Mouse (Mus musculus) midbrain, embryonic 16.5 days (tissue): ENCODE data around the gene Abcc5. TPM values are rescaled to one million over a fixed set of nuclear protein-coding genes. Genes with fewer than 3 reads are reported as not detected.

ENCODE experiments used
- ATAC-seq: fragments of 200-750 bp; cut with Nextera tagmentation; 2 replicates; pipeline ENCODE4 v1.8.0; 2017; ENCODE audit warnings: moderate TSS enrichment
- H3K27ac ChIP-seq: fragments of 300-500 bp; sonication (generic); 2 replicates; pipeline ENCODE4 v1.5.1; 2014; ENCODE audit warnings: mild to moderate bottlenecking, low read length, mixed read lengths
- H3K27me3 ChIP-seq: fragments of 300-500 bp; sonication (generic); 2 replicates; pipeline ENCODE4 v1.6.1; 2014; ENCODE audit warnings: low read depth, low read length, mixed read lengths; ENCODE audit not compliant: control insufficient read depth, insufficient read depth
- H3K36me3 ChIP-seq: fragments of 300-500 bp; sonication (generic); 2 replicates; pipeline ENCODE4 v1.6.1; 2014; ENCODE audit warnings: mild to moderate bottlenecking, low read length, moderate library complexity, mixed read lengths; ENCODE audit not compliant: control insufficient read depth, insufficient read depth
- H3K4me1 ChIP-seq: fragments of 300-500 bp; sonication (generic); 2 replicates; pipeline ENCODE4 v1.6.1; 2014; ENCODE audit warnings: mild to moderate bottlenecking, low read length, mixed read lengths; ENCODE audit not compliant: control insufficient read depth, insufficient read depth
- H3K4me2 ChIP-seq: fragments of 300-500 bp; sonication (generic); 2 replicates; pipeline ENCODE4 v1.6.1; 2014; ENCODE audit warnings: mild to moderate bottlenecking, low read length, mixed read lengths
- H3K4me3 ChIP-seq: fragments of 300-500 bp; sonication (generic); 2 replicates; pipeline ENCODE4 v1.5.1; 2014; ENCODE audit warnings: low read depth, mild to moderate bottlenecking, low read length, moderate library complexity, mixed read lengths
- H3K9ac ChIP-seq: fragments of 300-500 bp; sonication (generic); 2 replicates; pipeline ENCODE4 v1.6.1; 2014; ENCODE audit warnings: low read depth, low read length, mixed read lengths
- H3K9me3 ChIP-seq: fragments of 300-500 bp; sonication (generic); replicated peaks from 2 replicates; pipeline ENCODE4 v1.6.1; 2014; ENCODE audit warnings: mild to moderate bottlenecking, low read length, mixed read lengths; ENCODE audit not compliant: control insufficient read depth, poor library complexity, severe bottlenecking
- WGBS: fragments of 180-500 bp; shearing (Covaris S2); extraction: QIAGEN DNeasy Blood & Tissue Kit; methylation state at CpG from one replicate; pipeline ENCODE4 v1.1.7; 2014; 5-methylcytosine and 5-hydroxymethylcytosine counted together
- polyA plus RNA-seq: library from polyadenylated mRNA; unstranded; fragments of >200 nt; fragmentation: Nextera tagmentation; extraction: Ambion mirVana; gene quantifications from 2 replicates; pipeline ENCODE4 v1.2.1, GENCODE M21; 2015

The Abcc5 gene
- polyA plus RNA-seq, 1 experiment from 2014 or later = 168 TPM

DNA sequence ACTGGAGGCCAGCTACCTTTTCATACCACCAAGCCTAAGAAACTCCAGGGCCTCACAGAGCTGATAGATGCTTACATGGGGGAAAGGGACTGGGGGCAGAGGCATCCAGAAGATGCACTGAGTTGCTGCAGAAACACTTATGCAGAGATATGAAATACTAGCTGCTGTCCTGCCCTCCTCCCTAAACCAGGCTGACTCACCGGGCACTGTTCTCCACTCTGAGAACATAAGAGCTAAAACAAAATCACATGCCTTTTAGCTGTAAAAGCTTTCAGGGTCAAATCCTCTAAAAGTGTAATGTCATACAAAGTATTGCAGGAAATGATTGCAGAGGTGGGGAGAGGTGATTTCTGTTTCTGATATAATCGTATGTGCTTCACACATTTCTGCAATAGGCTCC lies 11.0 kb downstream of the Abcc5 start:
- H3K9me3 ChIP-seq = no peaks in the 10 kb centered on the region
- no peak overlapping the region for H3K9ac ChIP-seq
- no peak overlapping the region for H3K27ac ChIP-seq
- no peak for ATAC-seq
- no peaks in the 10 kb centered on the region for H3K4me1 ChIP-seq
- peaks cover 5% of the 10 kb centered on the region; the same call in 1 of the 2 replicates for H3K36me3 ChIP-seq
- WGBS = 89% methylated on average over 2 of the region's 2 CpGs
- H3K4me3 ChIP-seq = no peak overlapping the region
- no peaks in the 10 kb centered on the region for H3K27me3 ChIP-seq
- no peak overlapping the region for H3K4me2 ChIP-seq

DNA sequence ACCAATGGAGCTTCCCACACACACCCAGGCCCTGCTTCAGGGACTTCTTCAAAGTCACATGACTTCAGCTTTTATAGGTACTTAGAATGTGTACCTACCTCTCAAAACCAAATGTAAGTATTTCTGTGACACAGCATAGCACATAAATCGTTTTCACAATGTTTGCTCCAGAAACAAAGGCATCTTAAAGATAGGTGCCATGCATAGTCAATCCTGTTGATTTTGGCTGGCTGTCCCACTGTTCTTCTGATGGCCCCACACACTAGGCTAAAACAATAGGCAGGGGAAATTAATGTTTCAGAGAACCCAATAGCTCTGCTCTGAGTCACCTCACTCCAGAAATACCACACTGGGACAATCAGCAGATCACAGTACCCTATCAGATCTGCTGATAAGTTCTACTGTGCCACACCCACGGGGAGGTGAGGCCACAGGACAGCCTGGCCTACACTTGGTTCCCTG lies 12.3 kb downstream of the Abcc5 start:
- ATAC-seq = no peak
- Histone ChIP-seq H3K27me3 (no peaks in the 10 kb centered on the region), H3K4me3 (no peak overlapping the region), H3K9me3 (no peaks in the 10 kb centered on the region), H3K4me2 (no peak overlapping the region), H3K9ac (no peak overlapping the region), H3K4me1 (no peaks in the 10 kb centered on the region), H3K27ac (no peak overlapping the region), H3K36me3 (peaks cover 5% of the 10 kb centered on the region; the same call in 1 of the 2 replicates)
- 92% methylated on average over 2 of the region's 2 CpGs for WGBS

DNA sequence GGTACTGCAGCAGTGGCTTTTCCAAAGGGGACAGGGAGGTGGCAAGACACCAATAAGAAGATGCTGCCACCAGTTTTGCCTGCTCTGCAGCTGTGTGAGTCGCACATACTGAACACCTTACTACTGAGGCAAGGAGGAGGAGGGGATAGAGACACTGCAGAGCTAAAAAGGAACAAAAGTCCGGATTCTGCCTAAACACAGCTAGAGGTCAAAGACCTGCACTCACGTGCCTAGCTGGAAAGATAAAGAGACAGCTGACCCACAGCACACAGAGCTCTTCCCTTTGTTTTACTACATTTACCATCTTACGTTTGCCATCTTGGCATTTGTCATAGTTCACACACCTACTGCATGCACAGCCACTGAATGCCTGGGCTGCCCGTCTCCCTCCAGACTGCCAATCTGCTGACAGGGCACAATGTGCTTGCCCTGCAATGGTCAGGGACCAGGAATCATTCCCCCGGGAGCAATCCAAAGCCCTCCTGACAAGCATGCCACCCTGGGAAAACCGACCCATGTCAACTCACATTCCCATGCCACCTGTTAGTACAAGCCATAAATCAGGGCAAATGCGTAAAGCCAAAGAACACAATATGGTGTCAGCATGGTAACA lies 14.1 kb downstream of the Abcc5 start:
- peaks cover 2% of the 10 kb centered on the region; the same call in 1 of the 2 replicates for H3K36me3 ChIP-seq
- H3K4me1 ChIP-seq = no peaks in the 10 kb centered on the region
- ATAC-seq = no peak
- H3K27ac ChIP-seq = no peak overlapping the region
- WGBS = 84% methylated on average over 8 of the region's 8 CpGs
- no peak overlapping the region for H3K4me3 ChIP-seq
- H3K27me3 ChIP-seq = no peaks in the 10 kb centered on the region
- no peaks in the 10 kb centered on the region for H3K9me3 ChIP-seq
- H3K4me2 ChIP-seq = no peak overlapping the region
- no peak overlapping the region for H3K9ac ChIP-seq

DNA sequence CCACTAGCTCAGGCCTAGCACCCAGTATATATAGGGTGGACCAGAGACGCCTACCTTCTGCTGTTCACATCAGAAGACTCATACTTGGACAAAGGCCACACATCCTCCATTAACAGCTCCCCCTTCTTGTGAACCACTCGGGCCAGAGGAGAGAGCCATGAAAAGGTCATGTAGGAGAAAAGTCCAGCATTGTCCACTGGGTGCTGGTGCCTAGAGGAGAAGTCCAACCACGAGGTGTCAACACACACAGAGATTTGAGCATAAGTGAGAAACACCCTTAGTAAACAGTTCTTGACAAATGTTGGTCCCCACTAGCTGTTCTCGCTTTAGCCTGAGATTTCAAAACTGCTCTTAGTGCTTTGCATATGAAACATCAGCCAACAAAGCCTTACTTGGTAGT lies 20.9 kb downstream of the Abcc5 start:
- Histone ChIP-seq H3K9ac (no peak overlapping the region), H3K36me3 (peaks cover 24% of the 10 kb centered on the region), H3K4me1 (no peaks in the 10 kb centered on the region), H3K9me3 (no peaks in the 10 kb centered on the region), H3K4me2 (no peak overlapping the region), H3K4me3 (no peak overlapping the region), H3K27ac (no peak overlapping the region), H3K27me3 (no peaks in the 10 kb centered on the region)
- ATAC-seq = no peak
- 94% methylated on average over 4 of the region's 4 CpGs for WGBS

DNA sequence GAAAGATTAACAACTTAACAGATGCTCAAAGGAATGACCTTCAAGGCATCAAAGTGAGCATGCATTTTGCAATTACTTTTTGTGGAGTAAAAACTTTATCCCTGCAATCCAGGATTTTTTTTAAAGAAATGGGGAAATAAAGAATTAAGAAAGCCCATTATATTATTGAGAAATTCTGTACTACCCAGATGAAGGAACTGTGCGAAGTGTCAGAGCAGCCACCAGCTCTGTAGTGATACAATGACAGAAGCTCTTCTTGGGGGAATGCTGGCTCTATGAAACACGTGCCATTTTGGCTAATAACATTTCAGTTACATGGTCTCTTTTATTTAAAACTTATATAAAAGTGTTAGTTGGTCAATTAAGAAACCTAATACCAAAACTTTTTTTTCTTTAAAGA lies 22.9 kb downstream of the Abcc5 start:
- ATAC-seq = no peak
- WGBS = 93% methylated on average over 2 of the region's 2 CpGs
- Histone ChIP-seq H3K36me3 (peaks cover 37% of the 10 kb centered on the region), H3K4me2 (no peak overlapping the region), H3K4me3 (no peak overlapping the region), H3K9ac (no peak overlapping the region), H3K4me1 (no peaks in the 10 kb centered on the region), H3K27me3 (no peaks in the 10 kb centered on the region), H3K9me3 (no peaks in the 10 kb centered on the region), H3K27ac (no peak overlapping the region)

DNA sequence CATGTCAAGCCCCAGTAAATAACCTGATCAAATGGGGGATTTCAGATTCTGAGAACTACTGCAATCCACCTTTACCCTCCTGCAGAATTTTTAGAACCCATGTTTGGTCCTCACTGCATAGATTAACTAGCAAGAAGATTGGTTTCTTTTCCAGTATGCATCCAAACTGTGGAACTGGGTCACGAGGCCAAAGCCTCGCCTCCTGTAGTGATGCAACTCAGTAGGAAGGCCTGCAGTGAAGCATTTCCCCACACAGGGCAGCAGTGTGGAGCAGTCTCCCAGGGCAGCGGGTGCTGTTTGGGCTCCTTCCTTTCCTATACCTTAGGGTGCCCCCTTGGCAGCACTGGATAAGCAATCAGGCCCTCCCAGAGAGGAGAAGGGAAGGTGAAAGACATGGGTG lies 24.6 kb downstream of the Abcc5 start:
- H3K4me2 ChIP-seq = no peak overlapping the region
- no peaks in the 10 kb centered on the region for H3K27me3 ChIP-seq
- H3K4me3 ChIP-seq = no peak overlapping the region
- H3K9me3 ChIP-seq = no peaks in the 10 kb centered on the region
- WGBS = 82% methylated on average over 3 of the region's 3 CpGs
- H3K4me1 ChIP-seq = no peaks in the 10 kb centered on the region
- H3K27ac ChIP-seq = no peak overlapping the region
- peaks cover 44% of the 10 kb centered on the region for H3K36me3 ChIP-seq
- no peak overlapping the region for H3K9ac ChIP-seq
- no peak for ATAC-seq

DNA sequence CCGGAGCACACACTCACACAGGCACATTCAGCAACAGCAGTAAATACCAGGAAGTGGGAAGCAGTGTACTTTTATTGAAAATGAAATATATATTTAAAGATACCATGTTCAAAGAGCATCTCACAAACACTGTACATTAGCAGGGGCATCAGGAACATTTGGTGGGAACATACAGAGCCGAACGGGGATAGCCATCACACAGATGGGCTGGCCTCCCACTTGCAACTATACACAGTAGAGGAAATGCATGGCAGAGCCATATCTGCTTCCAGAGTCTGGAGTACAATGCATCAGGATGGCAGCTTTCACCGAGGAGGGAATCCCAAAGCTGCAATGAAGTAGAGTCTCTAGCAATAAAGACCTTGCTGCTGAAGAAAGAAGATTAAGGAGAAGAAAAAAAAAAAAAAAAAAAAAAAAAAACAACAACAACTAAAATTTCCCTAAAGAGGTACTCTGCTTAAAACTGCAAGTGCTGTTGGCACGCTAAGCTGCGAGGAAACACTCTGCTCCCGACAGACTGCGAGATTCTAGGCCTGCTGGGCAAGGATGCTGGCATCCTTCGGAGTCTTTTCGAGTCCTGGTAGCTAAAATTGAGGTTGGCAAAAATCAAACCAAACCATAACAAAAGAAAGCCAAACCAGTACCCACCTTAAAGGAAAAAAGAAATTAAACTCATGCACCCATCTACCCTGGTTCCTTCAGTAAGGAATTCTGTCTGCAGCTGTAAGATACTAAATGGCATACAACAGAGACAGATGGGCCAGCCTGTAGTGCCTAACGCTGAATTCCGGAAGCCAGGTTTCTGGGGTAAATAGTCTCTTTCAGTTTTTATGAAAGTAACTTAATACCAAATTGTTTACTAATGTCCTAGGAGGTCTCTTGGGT lies 25.2 kb downstream of the Abcc5 start:
- Histone ChIP-seq H3K27me3 (no peaks in the 10 kb centered on the region), H3K4me1 (no peaks in the 10 kb centered on the region), H3K36me3 (peaks cover 48% of the 10 kb centered on the region), H3K4me2 (no peak overlapping the region), H3K4me3 (no peak overlapping the region), H3K9me3 (no peaks in the 10 kb centered on the region), H3K27ac (no peak overlapping the region), H3K9ac (no peak overlapping the region)
- 95% methylated on average over 12 of the region's 12 CpGs for WGBS
- ATAC-seq = no peak

DNA sequence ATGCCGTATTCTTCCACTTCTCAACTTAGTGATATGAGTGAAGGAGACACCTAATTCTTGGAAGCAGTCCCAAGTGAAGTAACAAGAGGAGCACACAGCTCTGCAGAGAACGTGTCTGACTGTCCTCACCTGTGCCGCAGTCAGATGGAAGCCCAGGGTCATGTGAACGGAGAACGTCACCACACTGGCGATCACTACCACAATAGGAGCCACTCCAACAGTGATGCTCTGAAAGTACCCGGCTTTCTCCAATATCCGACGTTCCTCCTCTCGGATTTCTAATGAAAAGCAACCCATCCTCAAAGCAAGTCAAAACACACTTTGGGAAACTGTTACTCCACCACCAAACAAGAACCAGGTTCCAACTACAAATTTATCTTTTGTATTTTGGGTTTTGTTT lies 29.3 kb downstream of the Abcc5 start:
- H3K9ac ChIP-seq = no peak overlapping the region
- H3K4me2 ChIP-seq = no peak overlapping the region
- ATAC-seq = no peak
- peaks cover 46% of the 10 kb centered on the region for H3K36me3 ChIP-seq
- no peaks in the 10 kb centered on the region for H3K27me3 ChIP-seq
- WGBS = 95% methylated on average over 10 of the region's 10 CpGs
- H3K4me1 ChIP-seq = no peaks in the 10 kb centered on the region
- no peaks in the 10 kb centered on the region for H3K9me3 ChIP-seq
- no peak overlapping the region for H3K27ac ChIP-seq
- H3K4me3 ChIP-seq = no peak overlapping the region

DNA sequence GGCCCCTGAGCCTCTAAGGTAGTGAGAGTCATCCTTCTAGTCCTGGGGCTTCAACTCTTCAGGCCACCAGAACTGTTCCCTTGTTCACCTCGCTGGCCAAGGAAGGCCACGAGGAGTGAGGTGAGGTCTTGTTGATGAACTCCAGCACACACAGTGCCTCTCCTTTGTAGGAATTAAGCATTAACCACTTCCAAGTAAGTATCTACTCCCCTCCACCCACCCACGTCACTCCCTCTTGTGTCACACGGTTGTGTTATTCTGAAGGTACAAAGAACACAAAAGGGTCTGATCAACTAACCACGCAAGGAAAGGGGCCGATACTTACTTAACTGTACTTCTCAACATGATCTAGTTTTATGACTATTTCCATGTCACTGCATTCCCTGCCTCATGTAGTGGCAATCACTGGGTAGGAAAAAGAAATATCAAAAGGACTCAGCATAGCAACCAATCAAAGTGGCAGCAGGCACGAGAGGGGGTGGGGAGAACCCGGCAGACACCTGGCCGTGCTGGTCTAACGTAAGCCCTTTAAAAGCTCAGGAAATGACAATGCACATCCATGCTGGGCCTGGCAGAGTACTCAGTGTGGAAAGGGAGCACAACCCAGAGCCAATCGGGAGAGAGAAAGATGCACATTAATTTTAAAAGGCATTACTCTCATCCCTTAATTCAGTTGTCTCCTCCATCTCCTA lies 30.8 kb downstream of the Abcc5 start:
- H3K9me3 ChIP-seq = no peaks in the 10 kb centered on the region
- no peak for ATAC-seq
- H3K4me3 ChIP-seq = no peak overlapping the region
- H3K4me1 ChIP-seq = no peaks in the 10 kb centered on the region
- no peaks in the 10 kb centered on the region for H3K27me3 ChIP-seq
- WGBS = 82% methylated on average over 11 of the region's 11 CpGs
- H3K4me2 ChIP-seq = no peak overlapping the region
- H3K9ac ChIP-seq = no peak overlapping the region
- H3K27ac ChIP-seq = no peak overlapping the region
- peaks cover 42% of the 10 kb centered on the region for H3K36me3 ChIP-seq
